Mouse (Mus musculus): ENCODE measurements around the gene Bcas3.
"Not testable (repeated sequence)": the region's sequence is repeated elsewhere in the genome, so short reads cannot be mapped to it uniquely, and the experiment has no call there.

Gene Bcas3

DNA sequence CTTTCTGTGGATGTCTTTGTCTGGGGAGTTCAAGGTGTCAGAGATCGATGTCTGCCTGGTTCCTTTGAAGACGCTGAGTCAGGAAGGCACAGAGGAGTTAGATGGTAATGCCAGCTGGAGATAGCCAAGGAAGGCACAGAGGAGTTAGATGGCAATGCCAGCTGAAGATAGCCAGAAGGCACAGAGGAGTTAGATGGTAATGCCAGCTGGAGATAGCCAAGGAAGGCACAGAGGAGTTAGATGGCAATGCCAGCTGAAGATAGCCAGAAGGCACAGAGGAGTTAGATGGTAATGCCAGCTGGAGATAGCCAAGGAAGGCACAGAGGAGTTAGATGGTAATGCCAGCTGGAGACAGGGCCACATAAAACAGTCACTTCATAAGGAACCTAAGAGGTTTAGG is 363.8 kb downstream of the Bcas3 start:
- DNase-seq = not testable (repeated sequence)

GRCm38 (mm10) chr11:85719091-85719490 is 366.1 kb downstream of the Bcas3 start:
- no peak for DNase-seq

GRCm38 (mm10) chr11:85719766-85720165 is 366.8 kb downstream of the Bcas3 start:
- DNase-seq = no peak

- no peak for DNase-seq
These were observed 367.4 kb downstream of the Bcas3 start for GRCm38 (mm10) chr11:85720269-85720773.

DNA sequence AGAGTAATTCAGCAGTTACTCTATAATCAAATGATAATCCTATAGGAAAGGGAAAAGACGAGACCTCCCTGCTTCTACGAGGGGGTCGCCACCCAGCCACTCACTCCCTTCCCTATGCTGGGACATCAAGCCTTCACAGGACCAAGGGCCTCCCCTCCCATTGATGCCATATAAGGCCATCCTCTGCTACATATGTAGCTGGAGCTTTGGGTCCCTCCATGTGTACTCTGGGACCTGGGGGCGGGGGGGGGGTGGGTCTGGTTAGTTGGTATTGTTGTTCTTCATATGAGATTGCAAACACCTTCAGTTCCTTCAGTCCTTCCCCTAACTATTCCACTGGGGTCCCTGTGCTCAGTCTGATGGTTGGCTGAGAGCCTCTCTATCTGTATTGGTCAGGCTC is 369.0 kb downstream of the Bcas3 start:
- DNase-seq = no peak

GRCm38 (mm10) chr11:85724159-85724558 is 371.2 kb downstream of the Bcas3 start:
- no peak for DNase-seq

DNA sequence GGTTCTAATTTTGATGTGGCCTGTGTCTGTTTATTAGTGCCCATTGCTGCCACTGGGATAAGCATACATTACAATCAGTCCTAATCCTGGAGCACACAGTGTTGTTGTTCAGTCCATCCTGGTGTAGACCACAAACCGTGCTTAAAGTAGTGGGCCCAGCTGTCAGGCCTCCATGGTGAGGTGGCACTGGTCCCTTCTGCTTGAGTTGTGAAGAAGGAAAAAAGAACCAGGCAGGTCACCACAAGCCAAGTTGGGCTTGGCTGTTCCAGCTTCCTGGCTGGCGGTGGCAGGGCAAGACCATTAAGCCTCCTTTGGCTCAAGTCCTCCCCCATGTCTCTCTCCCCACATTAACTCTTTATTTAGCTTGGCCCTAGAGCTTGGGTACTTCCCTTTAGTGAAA is 376.8 kb downstream of the Bcas3 start:
- no peak for DNase-seq

- DNase-seq = no peak
These were observed 379.6 kb downstream of the Bcas3 start for GRCm38 (mm10) chr11:85732462-85733012.

DNA sequence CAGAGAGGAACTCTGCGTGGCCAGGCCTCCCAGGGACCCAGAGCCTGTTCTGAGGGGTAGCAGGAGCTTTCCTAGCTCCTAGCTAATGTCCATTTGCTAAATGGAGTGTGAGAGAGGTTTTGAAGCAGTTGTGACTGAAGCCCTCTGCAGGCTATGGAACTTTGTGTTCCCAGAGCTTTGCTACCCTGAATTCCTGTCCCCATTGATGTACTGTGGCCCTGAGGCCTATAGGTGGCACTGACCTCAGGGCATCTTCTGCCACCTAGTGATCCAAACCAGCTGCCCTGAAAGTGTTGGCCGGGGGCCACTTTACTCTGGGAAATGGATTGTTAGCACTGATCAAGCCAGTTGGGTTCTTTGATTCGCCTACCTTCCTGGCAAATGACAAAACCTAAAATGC is 380.6 kb downstream of the Bcas3 start:
- DNase-seq = no peak

DNA sequence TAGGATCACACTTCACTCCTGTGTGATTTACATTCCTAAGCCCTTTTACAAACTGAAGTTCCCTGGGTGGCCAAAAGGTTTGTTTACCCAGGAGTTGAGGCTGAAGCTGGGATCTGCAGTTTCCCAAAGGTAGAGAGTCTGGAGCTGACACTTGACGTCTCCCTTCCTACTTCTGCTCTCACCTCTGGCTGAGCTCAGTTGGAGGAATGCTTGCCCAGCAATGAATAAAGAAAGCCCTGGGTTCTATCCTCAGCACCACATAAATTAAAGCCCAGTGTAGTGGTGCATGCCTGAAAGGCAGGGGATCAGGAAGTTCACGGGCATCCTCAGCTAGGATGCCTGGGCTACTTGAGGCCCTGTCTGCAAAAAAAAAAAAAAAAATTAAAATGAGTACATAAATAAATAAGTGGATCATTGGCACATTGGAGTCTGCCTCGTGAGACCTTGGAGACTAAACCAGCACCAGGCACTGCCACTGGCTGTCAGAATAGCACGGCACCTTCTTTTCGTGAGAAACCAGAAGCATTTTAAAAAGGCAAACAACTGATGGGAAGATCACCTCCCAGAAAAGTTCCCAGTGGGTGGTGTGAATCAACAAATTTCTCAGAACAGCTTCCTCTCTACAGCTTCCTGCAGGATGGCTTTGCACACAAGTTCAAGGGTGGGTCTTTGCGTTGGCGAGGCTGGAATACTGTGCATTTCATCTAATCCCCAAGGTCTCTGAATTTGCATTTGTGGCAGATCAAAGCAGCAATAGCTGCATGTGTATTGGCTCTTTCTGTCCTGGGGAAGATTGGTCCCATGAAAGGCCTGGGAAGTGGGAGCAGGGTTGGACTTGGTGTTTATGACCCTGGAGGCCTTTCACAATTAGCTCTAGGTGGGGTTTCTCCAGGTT is 381.6 kb downstream of the Bcas3 start:
- no peak for DNase-seq

DNA sequence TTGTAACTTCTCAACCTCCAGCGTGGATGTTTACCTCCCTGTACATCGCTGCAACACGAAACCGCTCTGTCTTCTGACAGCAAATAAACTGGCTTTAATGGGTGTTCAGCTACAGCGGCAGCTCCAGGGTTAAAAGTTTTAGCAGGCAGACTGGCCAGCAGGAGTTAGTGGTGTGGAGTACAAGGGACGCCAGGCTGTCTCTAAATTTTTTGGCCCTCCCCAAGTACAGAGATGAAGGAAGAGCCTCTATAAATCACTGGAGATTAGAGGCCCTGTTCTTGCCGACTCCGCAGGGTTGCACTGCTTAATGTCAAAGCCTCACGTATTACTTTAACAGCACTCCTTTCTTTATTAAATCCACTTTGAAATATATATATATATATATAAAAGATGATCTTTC is 384.3 kb downstream of the Bcas3 start:
- DNase-seq = no peak

GRCm38 (mm10) chr11:85737893-85738292 is 384.9 kb downstream of the Bcas3 start:
- no peak for DNase-seq

GRCm38 (mm10) chr11:85738585-85738984 is 385.6 kb downstream of the Bcas3 start:
- no peak for DNase-seq

- DNase-seq = no peak
These were observed 386.5 kb downstream of the Bcas3 start for GRCm38 (mm10) chr11:85739266-85739977.

DNA sequence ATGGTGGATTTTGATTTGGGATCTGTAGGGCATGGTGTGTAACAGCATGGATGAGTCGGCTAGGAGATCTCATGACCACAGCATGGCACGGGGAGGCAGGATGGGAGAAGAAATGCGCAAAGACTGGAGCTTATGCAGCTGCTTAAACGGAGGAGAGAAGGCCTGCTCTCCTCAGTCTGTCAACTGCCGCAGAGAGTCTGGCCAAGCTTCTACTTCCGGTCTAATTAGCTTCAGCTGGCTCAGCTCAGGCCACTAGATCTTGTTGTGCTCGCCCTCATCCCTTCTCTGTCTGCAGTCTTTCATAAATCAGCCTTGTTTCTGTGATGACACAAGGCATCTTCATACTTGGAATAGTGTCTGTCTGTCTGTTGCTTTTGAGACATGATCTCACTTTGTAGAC is 393.4 kb downstream of the Bcas3 start:
- no peak for DNase-seq

DNA sequence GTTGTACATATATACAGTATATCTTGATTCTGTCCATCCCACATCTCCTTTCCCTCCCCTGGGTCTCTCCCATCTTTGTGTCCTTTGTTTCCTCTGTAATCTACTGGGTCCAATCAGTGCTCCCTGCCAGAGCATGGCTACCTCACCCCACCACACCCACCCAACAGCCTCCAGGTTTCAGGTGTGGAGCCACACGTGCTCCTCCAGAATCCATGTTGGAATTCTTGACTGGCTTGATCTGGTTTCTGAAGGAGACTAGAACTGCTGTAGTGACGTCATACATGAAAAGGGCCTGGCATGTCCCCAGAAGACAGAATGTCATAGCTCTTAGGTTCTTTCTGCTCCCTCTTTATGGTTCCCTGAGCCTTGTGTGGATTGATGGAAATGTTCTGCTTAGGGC is 395.9 kb downstream of the Bcas3 start:
- DNase-seq = no peak

DNA sequence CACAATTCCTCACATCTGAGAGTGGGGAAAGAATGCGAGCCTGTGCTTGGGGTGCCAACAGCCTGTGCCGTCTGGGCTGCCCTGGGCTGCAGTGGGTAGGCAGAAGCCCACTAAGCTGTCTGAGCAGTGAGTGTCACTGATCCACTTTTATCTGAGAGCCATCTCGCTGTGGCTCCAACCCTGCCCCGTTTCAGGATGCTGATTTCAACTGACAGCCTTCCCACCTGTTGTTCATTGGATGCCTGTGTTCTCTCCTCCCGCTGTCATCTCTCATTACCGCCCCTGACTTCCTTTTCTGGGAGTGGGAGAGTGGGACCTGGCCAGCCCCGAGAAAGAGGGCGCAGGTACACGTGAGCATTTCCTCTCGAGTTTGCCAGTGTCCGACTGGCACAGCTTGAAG is 398.2 kb downstream of the Bcas3 start:
- no peak for DNase-seq

GRCm38 (mm10) chr11:85754631-85755502 is 401.9 kb downstream of the Bcas3 start:
- DNase-seq = no peak

DNA sequence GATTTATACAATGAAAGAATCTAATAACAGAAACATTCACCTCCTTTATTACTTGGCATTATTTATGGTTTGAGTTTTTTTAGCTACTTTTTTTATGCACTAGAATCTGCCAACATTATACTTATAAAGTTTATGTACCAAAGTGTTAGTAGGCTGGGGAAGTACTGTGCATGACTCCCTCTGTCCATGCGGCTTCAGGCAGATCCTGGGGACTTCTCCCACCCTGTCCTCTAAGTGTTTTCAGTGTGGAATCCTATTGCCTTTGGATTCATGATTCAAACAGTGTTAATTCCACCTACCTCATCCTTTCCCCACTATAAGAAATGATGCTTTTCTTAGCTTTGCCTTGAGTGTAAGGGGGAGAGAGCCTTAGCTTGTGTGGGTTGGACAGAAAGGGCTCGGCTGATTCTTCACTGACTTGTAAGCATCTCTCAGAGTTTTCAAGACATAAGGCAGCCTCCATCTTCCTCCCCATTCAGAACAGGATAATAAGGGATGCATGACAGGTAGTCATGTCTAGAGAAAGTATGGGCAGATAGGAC is 402.6 kb downstream of the Bcas3 start:
- no peak for DNase-seq

DNA sequence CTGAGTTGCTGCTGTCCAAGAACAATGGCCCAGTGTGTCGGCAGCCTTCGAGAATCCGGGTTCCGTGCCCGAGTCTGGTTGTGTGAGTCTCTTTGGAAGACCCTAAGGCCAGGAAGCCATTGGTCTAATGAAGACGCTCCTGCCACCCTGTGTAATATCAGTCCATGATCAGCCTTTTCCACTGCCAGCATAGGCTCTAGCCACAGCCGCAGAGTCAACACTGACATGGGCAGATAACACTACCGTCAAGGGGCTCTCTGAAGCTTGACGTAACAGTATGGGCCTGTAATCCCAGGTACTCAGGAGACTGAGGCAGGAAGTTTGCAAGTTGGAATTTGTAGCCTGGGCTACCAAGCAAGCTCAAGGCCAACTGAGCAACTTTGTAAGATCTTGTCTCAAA is 405.9 kb downstream of the Bcas3 start:
- no peak for DNase-seq

DNA sequence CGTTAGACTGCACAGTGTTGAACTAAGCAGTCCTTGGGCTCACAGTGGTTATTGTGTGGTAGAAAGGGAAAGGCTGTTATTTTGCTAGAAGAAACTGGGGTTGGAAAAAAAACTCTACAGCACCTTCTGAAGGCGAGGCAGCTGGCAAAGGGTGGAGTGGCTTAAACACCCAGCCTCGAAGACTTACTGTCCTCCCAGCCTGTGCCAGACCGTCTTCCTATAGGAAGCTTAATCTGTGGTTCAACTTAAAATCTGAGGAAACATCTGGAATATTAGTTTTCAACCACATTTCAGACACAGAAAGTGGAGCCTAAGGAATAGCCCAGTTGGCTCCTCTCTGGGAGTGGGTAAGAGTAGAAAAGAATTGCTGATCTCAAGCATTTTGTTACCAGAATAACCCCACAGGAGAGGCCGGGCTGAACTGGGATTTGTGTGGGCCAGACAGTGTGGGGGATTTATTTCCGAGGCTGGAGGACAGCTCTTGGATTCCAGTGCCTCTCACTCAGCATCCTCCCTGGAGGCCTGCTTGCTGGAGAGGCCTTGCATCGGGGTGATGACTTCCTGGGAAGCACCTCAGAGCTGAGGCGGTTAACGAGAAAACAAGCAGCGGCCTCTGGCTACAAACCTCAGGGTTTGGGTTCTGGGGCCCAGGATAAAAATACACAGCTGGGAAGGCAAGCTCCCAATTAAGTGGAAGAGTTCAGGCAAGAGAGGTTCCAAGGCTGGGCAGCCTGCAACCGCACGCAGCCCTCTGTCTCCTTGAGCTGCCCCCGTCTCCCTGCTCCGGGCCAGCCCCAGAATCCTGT is 406.9 kb downstream of the Bcas3 start:
- DNase-seq = no peak

All from cerebellum, adult 11 months (tissue).